Mouse (Mus musculus): ENCODE measurements around the gene Spz1.
"Not testable (repeated sequence)": the region's sequence is repeated elsewhere in the genome, so short reads cannot be mapped to it uniquely, and the experiment has no call there.

Spz1 gene

GRCm38 (mm10) chr13:92576072-92576471, at the start of gene Spz1:
Gene Spz1 (minus strand): TSS chr13:92576172.
- DNase-seq (ENCODE audit: low spot score): no peak

GRCm38 (mm10) chr13:92616459-92616858, 40.5 kb upstream of the Spz1 start:
- DNase-seq (ENCODE audit: low spot score): no peak

- no peak for DNase-seq (ENCODE audit: low spot score)
Measured at GRCm38 (mm10) chr13:92615201-92615600, 39.2 kb upstream of the Spz1 start.

GRCm38 (mm10) chr13:92613094-92613493, 37.1 kb upstream of the Spz1 start:
- no peak for DNase-seq (ENCODE audit: low spot score)

- no peak for DNase-seq (ENCODE audit: low spot score)
Measured at GRCm38 (mm10) chr13:92611917-92612316, 35.9 kb upstream of the Spz1 start.

GRCm38 (mm10) chr13:92611254-92611784, 35.3 kb upstream of the Spz1 start:
- no peak for DNase-seq (ENCODE audit: low spot score)

GRCm38 (mm10) chr13:92610311-92611221, 34.6 kb upstream of the Spz1 start, which contains the start of gene Serinc5:
Gene Serinc5 (plus strand): TSS chr13:92611091.
- peak; percentile 99 for DNase-seq (ENCODE audit: low spot score)

- peak; percentile 45 for DNase-seq (ENCODE audit: low spot score)
Measured at GRCm38 (mm10) chr13:92609486-92610310, 33.7 kb upstream of the Spz1 start.

GRCm38 (mm10) chr13:92605306-92605705, 29.3 kb upstream of the Spz1 start:
- DNase-seq (ENCODE audit: low spot score): not testable (repeated sequence)

GRCm38 (mm10) chr13:92595424-92595823, 19.5 kb upstream of the Spz1 start:
- DNase-seq (ENCODE audit: low spot score): no peak

GRCm38 (mm10) chr13:92594907-92595306, 18.9 kb upstream of the Spz1 start:
- no peak for DNase-seq (ENCODE audit: low spot score)

- no peak for DNase-seq (ENCODE audit: low spot score)
Measured at GRCm38 (mm10) chr13:92594481-92594880, 18.5 kb upstream of the Spz1 start.

GRCm38 (mm10) chr13:92593731-92594396, 17.9 kb upstream of the Spz1 start:
- no peak for DNase-seq (ENCODE audit: low spot score)

GRCm38 (mm10) chr13:92592786-92593635, 17.0 kb upstream of the Spz1 start:
- DNase-seq (ENCODE audit: low spot score): peak; percentile 10

- DNase-seq (ENCODE audit: low spot score): no peak
Measured at GRCm38 (mm10) chr13:92592268-92592785, 16.4 kb upstream of the Spz1 start.

GRCm38 (mm10) chr13:92591225-92591624, 15.3 kb upstream of the Spz1 start:
- no peak for DNase-seq (ENCODE audit: low spot score)

- DNase-seq (ENCODE audit: low spot score): no peak
Measured at GRCm38 (mm10) chr13:92589255-92589654, 13.3 kb upstream of the Spz1 start.

- DNase-seq (ENCODE audit: low spot score): no peak
Measured at GRCm38 (mm10) chr13:92588704-92589103, 12.7 kb upstream of the Spz1 start.

- DNase-seq (ENCODE audit: low spot score): no peak
Measured at GRCm38 (mm10) chr13:92584094-92584717, 8.2 kb upstream of the Spz1 start.
